9 mouse cellular contexts compared by ENCODE assay signal in genomic region chr2:29845636-29846035, GRCm38 (mm10). TPM values are rescaled to one million over a fixed set of nuclear protein-coding genes. Genes with fewer than 3 reads are reported as not detected.
DNase-seq lines count a peak whose midpoint lies in the region; ATAC-seq and TF ChIP-seq lines count a peak whose summit lies in the region.
"Had no signal": no experiment of that assay in that cellular context is flagged by ENCODE, and none has a peak within 500 bp of the region (broad histone marks: within the 10 kb centered on the region; RNA-seq: fewer than 3 reads in every experiment).

No protein-coding gene starts in this region.

- peak overlapping the region; percentile 30 for H3K4me3 ChIP-seq in liver, embryonic 11.5 days (ENCODE audit: low read depth, low read length)
- H3K4me3 ChIP-seq in liver, postnatal 0 days (ENCODE audit: low read depth, low read length) = no peak overlapping the region
- peak overlapping the region; percentile 51 for H3K4me3 ChIP-seq in forebrain, embryonic 12.5 days (replicated peaks)
- peak overlapping the region; percentile 31 for H3K4me3 ChIP-seq in intestine, embryonic 16.5 days (ENCODE audit: low read length)
- peak overlapping the region; percentile 61 for H3K4me3 ChIP-seq in neural tube, embryonic 14.5 days (ENCODE audit: low read depth, low read length)

- no peak for ATAC-seq in liver, embryonic 11.5 days (replicated peaks; ENCODE audit: low FRiP score)
- no peak for ATAC-seq in liver, postnatal 0 days
- 0 out of 2 replicates have a peak, but pooled peaks have one; percentile 7 for ATAC-seq in forebrain, embryonic 12.5 days (ENCODE audit: low FRiP score)
- ATAC-seq in intestine, embryonic 16.5 days = no peak
- ATAC-seq in neural tube, embryonic 14.5 days (ENCODE audit: low read depth) = peak; percentile 3; the same call in 1 of the 2 replicates
- no peak for ATAC-seq in frontal cortex, adult (ENCODE audit: low TSS enrichment)

- H3K9ac ChIP-seq in liver, embryonic 11.5 days (ENCODE audit: low read depth, low read length) = no peak overlapping the region
- H3K9ac ChIP-seq in liver, postnatal 0 days (replicated peaks) = no peak overlapping the region
- peak overlapping the region; percentile 68 for H3K9ac ChIP-seq in forebrain, embryonic 12.5 days
- H3K9ac ChIP-seq in intestine, embryonic 16.5 days (ENCODE audit: low read depth, low read length) = peak overlapping the region; percentile 48; the same call in 1 of the 2 replicates
- peak overlapping the region; percentile 93 for H3K9ac ChIP-seq in neural tube, embryonic 14.5 days (replicated peaks; ENCODE audit: low read depth, low read length)

- no peak overlapping the region for H3K27ac ChIP-seq in liver, embryonic 11.5 days (ENCODE audit: low read depth, low read length)
- H3K27ac ChIP-seq in liver, postnatal 0 days (ENCODE audit: low read depth) = no peak overlapping the region
- H3K27ac ChIP-seq in forebrain, embryonic 12.5 days = 0 out of 2 replicates have a peak overlapping the region, but pooled peaks have one; percentile 25
- H3K27ac ChIP-seq in intestine, embryonic 16.5 days (ENCODE audit: low read length) = no peak overlapping the region
- H3K27ac ChIP-seq in neural tube, embryonic 14.5 days (ENCODE audit: low read depth, low read length) = peak overlapping the region; percentile 91

- H3K27me3 ChIP-seq in liver, embryonic 11.5 days (replicated peaks; ENCODE audit: control insufficient read depth, insufficient read depth, low read length) = peaks cover 41% of the 10 kb centered on the region
- peaks cover 13% of the 10 kb centered on the region; the same call in 1 of the 2 replicates for H3K27me3 ChIP-seq in liver, postnatal 0 days (ENCODE audit: insufficient read depth, low read length)
- H3K27me3 ChIP-seq in forebrain, embryonic 12.5 days = peaks cover 97% of the 10 kb centered on the region
- peaks cover 40% of the 10 kb centered on the region for H3K27me3 ChIP-seq in intestine, embryonic 16.5 days (replicated peaks; ENCODE audit: control insufficient read depth, insufficient read depth, low read length)
- no peaks in the 10 kb centered on the region; the same call in 1 of the 2 replicates for H3K27me3 ChIP-seq in neural tube, embryonic 14.5 days (ENCODE audit: control insufficient read depth, insufficient read depth, low read length)

- 31% methylated on average over 25 of the region's 25 CpGs for WGBS in liver, embryonic 11.5 days
- 50% methylated on average over 25 of the region's 25 CpGs for WGBS in liver, postnatal 0 days (ENCODE audit: insufficient replicate concordance)
- WGBS in forebrain, embryonic 12.5 days = 2% methylated on average over 25 of the region's 25 CpGs
- WGBS in intestine, embryonic 16.5 days = 30% methylated on average over 25 of the region's 25 CpGs
- 3% methylated on average over 25 of the region's 25 CpGs for WGBS in neural tube, embryonic 14.5 days

- TF ChIP-seq CTCF in liver, postnatal 0 days (IDR thresholded peaks at IDR 0.05; ENCODE audit: low read depth) = no peak

- no peak for TF ChIP-seq EP300 in liver, postnatal 0 days (IDR thresholded peaks at IDR 0.05; ENCODE audit: low read depth)

- H3K9me3 ChIP-seq in liver, embryonic 11.5 days (ENCODE audit: control insufficient read depth, low read length) = no peaks in the 10 kb centered on the region
- no peaks in the 10 kb centered on the region for H3K9me3 ChIP-seq in liver, postnatal 0 days (ENCODE audit: low read length)
- no peaks in the 10 kb centered on the region for H3K9me3 ChIP-seq in forebrain, embryonic 12.5 days
- H3K9me3 ChIP-seq in intestine, embryonic 16.5 days (ENCODE audit: control insufficient read depth, low read length) = no peaks in the 10 kb centered on the region
- H3K9me3 ChIP-seq in neural tube, embryonic 14.5 days (ENCODE audit: control insufficient read depth, low read length) = no peaks in the 10 kb centered on the region

- peak overlapping the region; percentile 44 for H3K4me2 ChIP-seq in liver, embryonic 11.5 days
- no peak overlapping the region for H3K4me2 ChIP-seq in liver, postnatal 0 days (ENCODE audit: low read depth, low read length)
- peak overlapping the region; percentile 83 for H3K4me2 ChIP-seq in forebrain, embryonic 12.5 days
- H3K4me2 ChIP-seq in intestine, embryonic 16.5 days (ENCODE audit: low read depth, low read length) = peak overlapping the region; percentile 50
- peak overlapping the region; percentile 76 for H3K4me2 ChIP-seq in neural tube, embryonic 14.5 days (ENCODE audit: low read depth, low read length)

- peak; percentile 45 for DNase-seq in liver, embryonic 11.5 days (ENCODE audit: low spot score)
- DNase-seq in liver, postnatal 0 days = no peak
- DNase-seq in frontal cortex, postnatal 10 days (ENCODE audit: low spot score in 2 of 2) = no peak
- DNase-seq in spleen, postnatal 14 days (ENCODE audit: low spot score in 2 of 2) = no peak
- DNase-seq: lung, postnatal 4 days had no signal

- H3K36me3 ChIP-seq in liver, embryonic 11.5 days (ENCODE audit: control insufficient read depth, insufficient read depth, low read length) = peaks cover 8% of the 10 kb centered on the region
- peaks cover 14% of the 10 kb centered on the region; the same call in 1 of the 2 replicates for H3K36me3 ChIP-seq in liver, postnatal 0 days (replicated peaks; ENCODE audit: insufficient read depth, low read length)
- H3K36me3 ChIP-seq in forebrain, embryonic 12.5 days (replicated peaks) = peaks cover 10% of the 10 kb centered on the region
- peaks cover 6% of the 10 kb centered on the region; the same call in 1 of the 2 replicates for H3K36me3 ChIP-seq in intestine, embryonic 16.5 days (ENCODE audit: control insufficient read depth, insufficient read depth, low read length)
- H3K36me3 ChIP-seq in neural tube, embryonic 14.5 days (ENCODE audit: control insufficient read depth, insufficient read depth, low read length) = no peaks in the 10 kb centered on the region; the same call in 1 of the 2 replicates

- H3K4me1 ChIP-seq in liver, embryonic 11.5 days (replicated peaks; ENCODE audit: control insufficient read depth, insufficient read depth, low read length) = 0 out of 2 replicates have a peak, but pooled peaks cover 2% of the 10 kb centered on the region
- H3K4me1 ChIP-seq in liver, postnatal 0 days (ENCODE audit: insufficient read depth) = peaks cover 2% of the 10 kb centered on the region
- H3K4me1 ChIP-seq in forebrain, embryonic 12.5 days = peaks cover 59% of the 10 kb centered on the region
- H3K4me1 ChIP-seq in intestine, embryonic 16.5 days (ENCODE audit: control insufficient read depth, insufficient read depth, low read length) = peaks cover 6% of the 10 kb centered on the region
- peaks cover 33% of the 10 kb centered on the region for H3K4me1 ChIP-seq in neural tube, embryonic 14.5 days (ENCODE audit: control insufficient read depth, insufficient read depth, low read length)

RNA-seq across cellular contexts. Expression of gene Cercam, which starts 23.3 kb away (rescaled TPM):
- 49.0 and 54.3 TPM in 2 replicates for polyA plus RNA-seq in liver, embryonic 11.5 days (2014; fragmentation: Nextera tagmentation; extraction: Ambion mirVana)
- 9.0 and 10.0 TPM in 2 replicates for polyA plus RNA-seq in liver, postnatal 0 days (2015; fragmentation: Nextera tagmentation; extraction: Ambion mirVana)
- polyA plus RNA-seq in forebrain, embryonic 12.5 days (2016; fragmentation: Nextera tagmentation; extraction: Ambion mirVana) = 9.4 and 10.1 TPM in 2 replicates
- 24.5 and 24.8 TPM in 2 replicates for polyA plus RNA-seq in intestine, embryonic 16.5 days (2015; fragmentation: Nextera tagmentation; extraction: Ambion mirVana)
- polyA plus RNA-seq in neural tube, embryonic 14.5 days (2014; fragmentation: Nextera tagmentation; extraction: Ambion mirVana) = 21.4 and 22.9 TPM in 2 replicates

RNA-seq across cellular contexts. Expression of gene Urm1, which starts 25.8 kb away (rescaled TPM):
- 21.1 TPM in 2 replicates for polyA plus RNA-seq in liver, embryonic 11.5 days (2014; fragmentation: Nextera tagmentation; extraction: Ambion mirVana)
- 6.6 and 8.7 TPM in 2 replicates for polyA plus RNA-seq in liver, postnatal 0 days (2015; fragmentation: Nextera tagmentation; extraction: Ambion mirVana)
- polyA plus RNA-seq in forebrain, embryonic 12.5 days (2016; fragmentation: Nextera tagmentation; extraction: Ambion mirVana) = 13.6 and 14.9 TPM in 2 replicates
- polyA plus RNA-seq in intestine, embryonic 16.5 days (2015; fragmentation: Nextera tagmentation; extraction: Ambion mirVana) = 28.8 and 30.7 TPM in 2 replicates
- 21.8 and 24.6 TPM in 2 replicates for polyA plus RNA-seq in neural tube, embryonic 14.5 days (2014; fragmentation: Nextera tagmentation; extraction: Ambion mirVana)

RNA-seq across cellular contexts. Expression of gene Slc27a4, which starts 43.2 kb away (rescaled TPM):
- 5.2 and 5.3 TPM in 2 replicates for polyA plus RNA-seq in liver, embryonic 11.5 days (2014; fragmentation: Nextera tagmentation; extraction: Ambion mirVana)
- 4.6 and 5.1 TPM in 2 replicates for polyA plus RNA-seq in liver, postnatal 0 days (2015; fragmentation: Nextera tagmentation; extraction: Ambion mirVana)
- polyA plus RNA-seq in forebrain, embryonic 12.5 days (2016; fragmentation: Nextera tagmentation; extraction: Ambion mirVana) = 16.5 and 19.4 TPM in 2 replicates
- 43.0 and 57.6 TPM in 2 replicates for polyA plus RNA-seq in intestine, embryonic 16.5 days (2015; fragmentation: Nextera tagmentation; extraction: Ambion mirVana)
- 35.8 and 37.6 TPM in 2 replicates for polyA plus RNA-seq in neural tube, embryonic 14.5 days (2014; fragmentation: Nextera tagmentation; extraction: Ambion mirVana)

RNA-seq across cellular contexts. Expression of gene Odf2, which starts 43.4 kb away (rescaled TPM):
- polyA plus RNA-seq in liver, embryonic 11.5 days (2014; fragmentation: Nextera tagmentation; extraction: Ambion mirVana) = 81.7 and 83.4 TPM in 2 replicates
- 19.0 and 22.1 TPM in 2 replicates for polyA plus RNA-seq in liver, postnatal 0 days (2015; fragmentation: Nextera tagmentation; extraction: Ambion mirVana)
- polyA plus RNA-seq in forebrain, embryonic 12.5 days (2016; fragmentation: Nextera tagmentation; extraction: Ambion mirVana) = 118 and 133 TPM in 2 replicates
- polyA plus RNA-seq in intestine, embryonic 16.5 days (2015; fragmentation: Nextera tagmentation; extraction: Ambion mirVana) = 30.5 and 37.1 TPM in 2 replicates
- 68.2 and 68.6 TPM in 2 replicates for polyA plus RNA-seq in neural tube, embryonic 14.5 days (2014; fragmentation: Nextera tagmentation; extraction: Ambion mirVana)

RNA-seq across cellular contexts. Expression of gene Trub2, which starts 57.3 kb away (rescaled TPM):
- polyA plus RNA-seq in liver, embryonic 11.5 days (2014; fragmentation: Nextera tagmentation; extraction: Ambion mirVana) = 27.7 and 29.0 TPM in 2 replicates
- 7.1 and 7.9 TPM in 2 replicates for polyA plus RNA-seq in liver, postnatal 0 days (2015; fragmentation: Nextera tagmentation; extraction: Ambion mirVana)
- polyA plus RNA-seq in forebrain, embryonic 12.5 days (2016; fragmentation: Nextera tagmentation; extraction: Ambion mirVana) = 40.0 and 42.5 TPM in 2 replicates
- 37.5 and 38.0 TPM in 2 replicates for polyA plus RNA-seq in intestine, embryonic 16.5 days (2015; fragmentation: Nextera tagmentation; extraction: Ambion mirVana)
- 27.1 and 29.3 TPM in 2 replicates for polyA plus RNA-seq in neural tube, embryonic 14.5 days (2014; fragmentation: Nextera tagmentation; extraction: Ambion mirVana)

Comparison
In these comparisons a context has a peak if more than half of its experiments do, and no peak if none do; other contexts are left out.
1. ATAC-seq: peak in forebrain, embryonic 12.5 days (single experiment) and neural tube, embryonic 14.5 days (single experiment); none in liver, embryonic 11.5 days (single experiment), liver, postnatal 0 days (single experiment), intestine, embryonic 16.5 days (single experiment) and frontal cortex, adult (single experiment).
2. H3K27ac ChIP-seq: peak in forebrain, embryonic 12.5 days (single experiment) and neural tube, embryonic 14.5 days (single experiment); none in liver, embryonic 11.5 days (single experiment), liver, postnatal 0 days (single experiment) and intestine, embryonic 16.5 days (single experiment).
3. H3K9ac ChIP-seq: peak in forebrain, embryonic 12.5 days (single experiment), intestine, embryonic 16.5 days (single experiment) and neural tube, embryonic 14.5 days (single experiment); none in liver, embryonic 11.5 days (single experiment) and liver, postnatal 0 days (single experiment).